Mouse (Mus musculus) heart, adult 2 months (tissue): ENCODE measurements around the gene Smarcb1.

Experiments
- CTCF ChIP-seq: fragments of 200-600 bp; IDR thresholded peaks from 2 replicates; pipeline ENCODE4 v1.8.1; 2022; ENCODE audit warnings: antibody characterized with exemption, mild to moderate bottlenecking, moderate library complexity
- EP300 ChIP-seq: fragments of 200-500 bp; IDR thresholded peaks from 2 replicates; pipeline ENCODE4 v1.6.1; 2011; ENCODE audit warnings: low read depth, low read length, control low read depth; ENCODE audit not compliant: insufficient read depth
- POLR2A ChIP-seq: fragments of 200-500 bp; IDR thresholded peaks from 2 replicates; pipeline ENCODE4 v1.6.1; 2011; ENCODE audit warnings: mild to moderate bottlenecking, low read depth, low read length, control low read depth; ENCODE audit not compliant: insufficient read depth

- TF ChIP-seq POLR2A (no peak), CTCF (no peak), EP300 (no peak)
Measured at GRCm38 (mm10) chr10:75915557-75915956, 5.9 kb downstream of the Smarcb1 start.
